Mouse (Mus musculus): Measurements from ENCODE around the gene Tert. TPM values are rescaled to one million over a fixed set of nuclear protein-coding genes. Genes with fewer than 3 reads are reported as not detected.
A peak's percentile ranks its signal among the peaks of the same experiment; 100 is the strongest.

Gene Tert
- polyA plus RNA-seq, 1 experiment from 2014 or later, result 6.6 TPM

GRCm38 (mm10) chr13:73687601-73688000 lies 60.9 kb downstream of the Tert start:
- 34% methylated on average over 3 of the region's 3 CpGs for WGBS
- H3K9me3 ChIP-seq (ENCODE audit: low read length), result no peaks in the 10 kb centered on the region

GRCm38 (mm10) chr13:73688934-73689333 lies 62.2 kb downstream of the Tert start:
- WGBS, result 81% methylated on average over 4 of the region's 4 CpGs
- no peak overlapping the region for H3K9ac ChIP-seq (replicated peaks; ENCODE audit: low read length)
- no peaks in the 10 kb centered on the region for H3K4me1 ChIP-seq (ENCODE audit: insufficient read depth, low read length)
- no peak for ATAC-seq (ENCODE audit: low FRiP score, low TSS enrichment)
- H3K27me3 ChIP-seq (ENCODE audit: insufficient read depth, low read length), result no peaks in the 10 kb centered on the region
- H3K4me2 ChIP-seq (replicated peaks; ENCODE audit: low read depth, low read length), result no peak overlapping the region
- no peak overlapping the region for H3K27ac ChIP-seq (ENCODE audit: low read length)
- H3K4me3 ChIP-seq (ENCODE audit: low read length), result no peak overlapping the region
- H3K36me3 ChIP-seq (ENCODE audit: insufficient read depth, low read length), result no peaks in the 10 kb centered on the region
- no peaks in the 10 kb centered on the region for H3K9me3 ChIP-seq (ENCODE audit: low read length)

More at GRCm38 (mm10) chr13:73687601-73688000, 60.9 kb downstream of the Tert start:
- Histone ChIP-seq H3K27me3 (ENCODE audit: insufficient read depth, low read length) (no peaks in the 10 kb centered on the region), H3K27ac (ENCODE audit: low read length) (no peak overlapping the region), H3K4me2 (replicated peaks; ENCODE audit: low read depth, low read length) (no peak overlapping the region), H3K4me1 (ENCODE audit: insufficient read depth, low read length) (no peaks in the 10 kb centered on the region), H3K36me3 (ENCODE audit: insufficient read depth, low read length) (no peaks in the 10 kb centered on the region), H3K4me3 (ENCODE audit: low read length) (no peak overlapping the region), H3K9ac (replicated peaks; ENCODE audit: low read length) (no peak overlapping the region)
- no peak for ATAC-seq (ENCODE audit: low FRiP score, low TSS enrichment)

GRCm38 (mm10) chr13:73692249-73692868 lies 65.6 kb downstream of the Tert start:
- H3K9me3 ChIP-seq (ENCODE audit: low read length), result no peaks in the 10 kb centered on the region
- H3K4me1 ChIP-seq (ENCODE audit: insufficient read depth, low read length), result no peaks in the 10 kb centered on the region
- H3K36me3 ChIP-seq (ENCODE audit: insufficient read depth, low read length), result no peaks in the 10 kb centered on the region
- peak overlapping the region; percentile 81 for H3K27ac ChIP-seq (ENCODE audit: low read length)
- no peak overlapping the region for H3K9ac ChIP-seq (replicated peaks; ENCODE audit: low read length)
- peak; percentile 99 for ATAC-seq (ENCODE audit: low FRiP score, low TSS enrichment)
- WGBS, result 24% methylated on average over 10 of the region's 10 CpGs
- no peaks in the 10 kb centered on the region for H3K27me3 ChIP-seq (ENCODE audit: insufficient read depth, low read length)
- H3K4me3 ChIP-seq (ENCODE audit: low read length), result no peak overlapping the region
- H3K4me2 ChIP-seq (replicated peaks; ENCODE audit: low read depth, low read length), result 0 out of 2 replicates have a peak overlapping the region, but pooled peaks have one; percentile 1

GRCm38 (mm10) chr13:73693333-73693732 lies 66.6 kb downstream of the Tert start:
- no peaks in the 10 kb centered on the region for H3K36me3 ChIP-seq (ENCODE audit: insufficient read depth, low read length)
- no peaks in the 10 kb centered on the region for H3K4me1 ChIP-seq (ENCODE audit: insufficient read depth, low read length)
- H3K4me3 ChIP-seq (ENCODE audit: low read length), result no peak overlapping the region
- ATAC-seq (ENCODE audit: low FRiP score, low TSS enrichment), result no peak
- H3K27ac ChIP-seq (ENCODE audit: low read length), result no peak overlapping the region
- WGBS, result 58% methylated on average over 2 of the region's 2 CpGs
- H3K4me2 ChIP-seq (replicated peaks; ENCODE audit: low read depth, low read length), result no peak overlapping the region
- H3K9ac ChIP-seq (replicated peaks; ENCODE audit: low read length), result no peak overlapping the region
- H3K9me3 ChIP-seq (ENCODE audit: low read length), result no peaks in the 10 kb centered on the region
- H3K27me3 ChIP-seq (ENCODE audit: insufficient read depth, low read length), result no peaks in the 10 kb centered on the region

- no peak overlapping the region for H3K4me2 ChIP-seq (replicated peaks; ENCODE audit: low read depth, low read length)
- H3K9me3 ChIP-seq (ENCODE audit: low read length), result no peaks in the 10 kb centered on the region
- no peaks in the 10 kb centered on the region for H3K36me3 ChIP-seq (ENCODE audit: insufficient read depth, low read length)
- no peak overlapping the region for H3K9ac ChIP-seq (replicated peaks; ENCODE audit: low read length)
- H3K4me1 ChIP-seq (ENCODE audit: insufficient read depth, low read length), result no peaks in the 10 kb centered on the region
- H3K4me3 ChIP-seq (ENCODE audit: low read length), result no peak overlapping the region
- ATAC-seq (ENCODE audit: low FRiP score, low TSS enrichment), result no peak
- no peaks in the 10 kb centered on the region for H3K27me3 ChIP-seq (ENCODE audit: insufficient read depth, low read length)
- no peak overlapping the region for H3K27ac ChIP-seq (ENCODE audit: low read length)
- WGBS, result 77% methylated on average over 1 of the region's 1 CpGs
Observed at GRCm38 (mm10) chr13:73694972-73695371, 68.3 kb downstream of the Tert start.

- Histone ChIP-seq H3K9me3 (ENCODE audit: low read length) (no peaks in the 10 kb centered on the region), H3K4me3 (ENCODE audit: low read length) (no peak overlapping the region), H3K4me2 (replicated peaks; ENCODE audit: low read depth, low read length) (no peak overlapping the region), H3K4me1 (ENCODE audit: insufficient read depth, low read length) (no peaks in the 10 kb centered on the region), H3K9ac (replicated peaks; ENCODE audit: low read length) (no peak overlapping the region), H3K36me3 (ENCODE audit: insufficient read depth, low read length) (no peaks in the 10 kb centered on the region), H3K27ac (ENCODE audit: low read length) (no peak overlapping the region), H3K27me3 (ENCODE audit: insufficient read depth, low read length) (no peaks in the 10 kb centered on the region)
- 68% methylated on average over 3 of the region's 3 CpGs for WGBS
- ATAC-seq (ENCODE audit: low FRiP score, low TSS enrichment), result no peak
Observed at GRCm38 (mm10) chr13:73696529-73696928, 69.8 kb downstream of the Tert start.

Other genes with a start within 250 kb of the Tert start
- 31.1 and 35.1 TPM in 2 replicates for gene Lpcat1, start 159.7 kb upstream of the Tert start, polyA plus RNA-seq (2015; fragmentation: Nextera tagmentation; extraction: Ambion mirVana)
- gene Slc6a3, start 90.2 kb upstream of the Tert start, polyA plus RNA-seq (2015; fragmentation: Nextera tagmentation; extraction: Ambion mirVana), result 0.08 and 0.14 TPM in 2 replicates
- 123 and 151 TPM in 2 replicates for gene Clptm1l, start 22.9 kb upstream of the Tert start, polyA plus RNA-seq (2015; fragmentation: Nextera tagmentation; extraction: Ambion mirVana)
- gene Slc6a18, start 51.1 kb downstream of the Tert start, polyA plus RNA-seq (2015; fragmentation: Nextera tagmentation; extraction: Ambion mirVana), result 34.6 and 38.4 TPM in 2 replicates
- 2.1 and 2.3 TPM in 2 replicates for gene Slc6a19, start 78.0 kb downstream of the Tert start, polyA plus RNA-seq (2015; fragmentation: Nextera tagmentation; extraction: Ambion mirVana)
- 27.0 and 28.1 TPM in 2 replicates for gene Slc12a7, start 106.2 kb downstream of the Tert start, polyA plus RNA-seq (2015; fragmentation: Nextera tagmentation; extraction: Ambion mirVana)
- gene Nkd2, start 220.7 kb downstream of the Tert start, polyA plus RNA-seq (2015; fragmentation: Nextera tagmentation; extraction: Ambion mirVana), result 7.8 and 8.2 TPM in 2 replicates